Mouse (Mus musculus) cerebellum, adult (tissue): ENCODE measurements around the gene Gm10097.

Experiments used
- ATAC-seq: cut with Nextera tagmentation; 2 replicates; pipeline ENCODE4 v1.9.2; 2017; ENCODE audit warnings: mild to moderate bottlenecking, moderate library complexity, mixed read lengths; ENCODE audit not compliant: insufficient number of reproducible peaks, low FRiP score, low TSS enrichment

The Gm10097 gene

GRCm38 (mm10) chr10:5068676-5069265 is at the start of gene Gm10097:
Gm10097 (plus strand) TSS chr10:5069192.
- peak; percentile 71; the same call in 1 of the 2 replicates for ATAC-seq

DNA sequence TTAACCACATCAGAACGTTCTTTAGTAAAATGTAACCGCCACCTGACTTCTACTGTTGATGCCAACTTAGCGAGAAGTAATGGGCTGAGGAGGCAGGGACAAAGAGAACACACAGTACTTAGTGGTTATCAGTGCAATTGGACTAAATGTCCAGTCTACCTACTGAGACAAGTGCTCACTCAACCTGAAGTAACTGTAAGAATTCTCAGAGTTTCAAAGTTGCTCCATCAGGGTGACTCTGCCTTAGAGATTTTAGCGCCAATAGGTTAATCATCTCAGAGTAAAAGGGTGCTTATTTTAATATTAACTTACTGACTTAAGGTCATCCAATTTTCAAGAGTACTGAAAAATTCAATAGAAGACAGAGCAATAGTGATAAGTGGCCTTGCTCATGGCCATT is 43.1 kb upstream of the Gm10097 start:
- no peak for ATAC-seq

- no peak for ATAC-seq
Measured at GRCm38 (mm10) chr10:5027208-5027607, 41.8 kb upstream of the Gm10097 start.

DNA sequence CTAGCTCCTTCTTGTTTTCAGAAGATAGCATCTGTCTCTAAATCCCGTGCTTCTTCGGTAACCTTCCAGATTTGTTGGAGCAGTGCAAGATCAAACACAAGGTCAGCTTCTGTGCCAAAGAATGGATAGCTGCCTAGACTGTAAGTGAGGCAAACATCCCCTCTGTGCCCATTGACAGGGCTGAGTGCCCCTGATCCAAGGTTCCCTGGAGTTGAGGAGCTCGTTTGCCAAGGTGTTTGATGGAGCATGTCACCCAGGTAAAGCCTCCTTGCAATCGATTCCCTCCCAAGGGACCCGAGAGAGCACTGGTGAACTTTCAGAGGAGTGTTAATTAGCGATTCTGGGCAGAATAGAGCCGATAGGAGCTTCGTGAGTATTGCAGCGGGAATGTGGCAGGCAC is 40.7 kb upstream of the Gm10097 start:
- no peak for ATAC-seq

DNA sequence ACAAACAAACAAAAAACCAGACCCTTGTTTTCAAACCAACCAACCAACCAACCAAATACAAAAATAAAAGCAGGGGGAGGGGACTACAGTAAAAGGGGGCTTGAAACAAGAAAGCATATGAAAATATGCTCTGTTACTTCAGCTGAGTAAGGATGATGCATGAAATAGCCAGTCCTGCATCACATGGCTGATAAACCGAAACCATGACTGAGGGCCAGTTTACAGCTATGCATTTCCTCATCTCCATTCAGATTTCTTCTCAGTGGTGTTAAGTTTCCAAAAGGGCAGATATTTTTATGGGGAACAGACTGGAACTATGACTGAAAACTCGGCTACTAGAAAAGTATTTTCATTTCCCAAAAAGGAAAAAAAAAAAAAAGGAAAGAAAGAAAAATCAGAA is 39.8 kb upstream of the Gm10097 start:
- ATAC-seq, result no peak

DNA sequence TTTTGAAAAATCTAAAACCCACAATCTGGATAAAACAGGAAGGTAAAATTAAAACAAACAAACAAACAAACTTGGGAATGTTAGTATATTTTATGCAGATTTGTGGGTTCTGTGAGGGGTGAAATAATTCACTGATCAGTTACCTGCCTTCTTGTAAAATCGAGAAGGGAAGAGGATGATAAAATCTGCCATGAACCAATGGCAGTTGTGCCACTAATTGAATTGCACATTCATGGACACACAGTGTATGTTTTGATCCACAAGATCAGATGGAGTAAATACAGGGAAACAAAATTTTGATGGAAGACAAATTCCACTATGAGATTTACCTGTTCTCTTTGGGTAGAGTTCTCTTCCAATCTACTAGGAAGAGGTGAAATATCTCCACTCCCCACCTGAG is 39.1 kb upstream of the Gm10097 start:
- ATAC-seq, result no peak

- no peak for ATAC-seq
Measured at GRCm38 (mm10) chr10:5032192-5033048, 36.6 kb upstream of the Gm10097 start.

GRCm38 (mm10) chr10:5041254-5041653 is 27.7 kb upstream of the Gm10097 start:
- no peak for ATAC-seq

- ATAC-seq, result no peak
Measured at GRCm38 (mm10) chr10:5044481-5044880, 24.5 kb upstream of the Gm10097 start.

GRCm38 (mm10) chr10:5045213-5045612 is 23.8 kb upstream of the Gm10097 start:
- no peak for ATAC-seq

GRCm38 (mm10) chr10:5045671-5046070 is 23.3 kb upstream of the Gm10097 start:
- no peak for ATAC-seq

DNA sequence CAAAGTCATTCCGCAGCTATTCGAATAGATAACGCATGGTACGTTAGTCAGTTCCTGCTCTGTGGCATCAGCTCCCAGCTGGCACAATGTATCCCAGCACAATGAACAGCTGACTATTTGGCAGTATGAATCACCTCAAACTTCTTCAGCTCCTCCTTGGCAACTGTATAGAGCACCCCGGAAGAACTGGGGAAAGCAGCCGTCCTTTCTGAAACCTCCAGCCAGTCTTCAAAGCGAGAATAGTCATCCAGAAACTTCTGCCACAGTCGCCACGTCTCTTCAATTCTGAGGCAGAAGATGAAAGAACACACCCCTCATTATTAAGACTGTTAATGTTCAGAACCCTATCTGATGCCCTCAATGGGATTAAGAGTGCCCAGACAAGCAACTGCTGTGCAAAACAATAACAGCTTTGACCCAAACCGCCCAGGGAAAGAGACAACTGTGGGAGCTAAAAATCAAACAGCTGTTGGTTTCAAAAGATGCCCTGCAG is 12.7 kb upstream of the Gm10097 start:
- no peak for ATAC-seq

DNA sequence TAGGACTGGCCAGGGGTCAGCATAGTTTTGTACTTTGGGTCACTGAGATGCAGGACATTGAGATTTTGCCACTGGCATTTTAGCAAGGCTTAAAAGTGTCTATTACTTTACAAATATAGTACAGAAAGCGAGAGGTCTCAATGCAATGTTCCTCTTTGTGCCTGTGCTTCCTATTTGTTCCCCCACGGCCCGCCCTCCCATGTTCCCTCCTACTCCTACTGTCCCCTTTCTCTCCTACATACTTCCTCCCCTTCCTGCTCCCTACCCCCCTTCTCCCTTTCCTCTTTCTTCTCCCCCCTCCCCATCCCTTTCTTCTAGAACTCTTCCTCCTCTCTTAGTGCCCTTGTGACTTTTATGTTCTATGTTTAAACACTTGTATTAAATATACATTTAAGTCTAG is 12.1 kb upstream of the Gm10097 start:
- ATAC-seq, result no peak

DNA sequence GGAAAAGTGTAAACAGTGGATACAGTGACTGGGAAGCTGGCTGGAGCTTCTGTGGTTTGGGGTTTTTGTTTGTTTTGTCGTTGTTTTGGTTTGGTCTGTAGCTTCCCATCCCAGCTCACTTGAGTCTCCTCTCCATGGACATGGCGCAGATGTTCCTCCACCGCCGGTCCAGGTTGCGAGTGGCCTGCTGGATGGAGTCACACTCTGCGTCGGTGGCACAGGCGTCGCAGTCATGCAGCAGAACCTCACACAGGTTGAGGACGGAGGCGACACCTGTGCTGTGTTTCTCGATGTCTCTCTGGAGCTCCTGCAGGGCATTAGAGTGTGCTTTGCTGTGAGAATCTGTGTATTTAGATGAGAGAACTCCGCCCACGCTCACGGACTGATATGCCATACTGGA is 11.3 kb upstream of the Gm10097 start:
- no peak for ATAC-seq

DNA sequence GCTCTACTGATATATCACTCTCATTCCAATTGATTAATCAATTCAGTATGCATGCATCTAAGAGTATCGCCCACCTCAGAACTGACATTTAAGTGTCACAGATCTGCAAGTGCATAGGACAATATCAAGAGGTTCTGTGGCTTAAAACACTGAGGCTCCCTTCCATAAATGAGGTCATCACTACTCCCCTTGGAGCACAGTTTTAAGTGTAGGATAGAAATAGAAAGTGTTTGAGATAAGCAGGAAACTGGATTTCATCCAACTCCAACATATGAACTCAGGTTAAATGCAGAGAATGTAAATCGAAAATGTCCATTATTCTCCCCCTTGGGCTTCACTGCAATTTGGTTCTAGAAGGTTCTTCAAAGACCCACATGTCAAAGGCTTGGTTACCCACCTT is 10.1 kb upstream of the Gm10097 start:
- no peak for ATAC-seq

- ATAC-seq, result no peak
Measured at GRCm38 (mm10) chr10:5059983-5060382, 9.0 kb upstream of the Gm10097 start.

GRCm38 (mm10) chr10:5067113-5067512 is 1.9 kb upstream of the Gm10097 start:
- ATAC-seq, result no peak

DNA sequence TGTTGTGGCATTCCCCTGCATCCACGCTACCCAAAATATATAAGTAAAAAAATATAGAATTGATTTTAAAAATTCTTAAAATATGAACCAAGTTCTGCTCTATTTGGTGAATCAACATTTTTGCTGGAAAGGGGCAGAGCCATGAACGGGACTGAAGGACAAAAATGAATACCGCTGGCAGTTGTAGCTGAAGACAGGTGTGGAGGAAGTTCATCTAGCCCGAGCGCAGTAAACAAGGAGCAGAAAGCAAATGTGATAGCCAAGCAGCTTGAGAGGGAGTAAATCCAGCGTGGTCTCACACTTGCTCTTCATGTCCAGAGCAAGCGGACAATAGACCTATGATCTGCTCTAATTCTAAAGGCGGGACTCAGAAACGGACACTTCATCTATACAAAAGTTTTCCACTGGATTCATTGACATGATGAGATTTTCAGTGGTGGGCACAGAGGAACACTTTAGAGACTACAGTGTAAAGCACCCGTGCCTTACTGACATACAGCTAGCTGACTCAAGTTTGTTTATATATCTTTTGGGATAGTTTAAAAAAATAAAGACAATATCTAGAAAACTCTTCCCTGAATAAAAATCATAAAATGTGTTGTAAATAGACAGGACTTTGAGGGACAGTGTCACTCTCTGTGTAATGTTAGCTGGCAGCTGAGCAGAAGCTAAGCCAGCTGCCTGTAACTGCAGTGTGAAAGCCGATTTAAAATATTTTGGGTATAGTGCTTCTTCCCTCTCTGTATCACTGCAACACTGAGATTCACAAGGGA is 1.4 kb downstream of the Gm10097 start:
- ATAC-seq, result no peak

GRCm38 (mm10) chr10:5070941-5071231 is 1.9 kb downstream of the Gm10097 start:
- ATAC-seq, result no peak

DNA sequence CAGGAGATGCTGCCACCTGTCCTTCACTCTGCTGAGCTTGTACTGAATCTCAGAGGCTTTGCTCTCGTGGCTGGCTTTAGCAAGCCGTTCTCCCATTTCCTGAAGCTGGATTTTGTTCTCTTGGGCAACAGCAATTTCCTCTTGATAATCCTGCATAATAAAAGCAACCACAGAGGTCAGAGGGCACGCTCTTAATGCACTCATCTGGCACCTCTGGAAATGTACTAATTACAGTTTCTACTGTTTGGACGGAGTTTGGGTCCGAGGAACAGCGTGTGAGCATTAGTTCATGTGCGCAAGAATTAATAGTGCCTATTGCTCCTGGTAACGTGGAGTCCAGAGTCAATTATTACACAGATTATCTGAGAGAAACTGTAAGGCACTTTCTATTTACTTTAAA is 3.1 kb downstream of the Gm10097 start:
- ATAC-seq, result no peak

DNA sequence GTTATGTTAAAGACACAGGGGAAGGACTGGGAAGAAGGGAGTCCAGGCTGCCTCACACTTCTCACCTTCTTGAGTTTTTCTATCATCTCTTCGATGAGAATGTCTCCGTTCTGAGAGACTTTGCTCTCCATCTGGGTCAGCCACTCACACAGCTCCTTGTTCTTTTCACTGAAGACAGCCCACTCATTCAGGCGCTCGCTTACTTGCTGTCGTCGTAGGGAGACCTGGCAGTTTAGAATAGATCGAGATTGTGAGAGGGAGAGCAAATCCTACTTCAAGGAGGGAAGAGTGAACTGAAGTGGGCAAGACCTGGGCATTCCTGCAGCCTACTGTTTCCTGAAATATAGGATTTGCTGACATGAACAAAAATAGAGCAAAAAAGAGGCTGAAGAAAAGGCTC is 6.7 kb downstream of the Gm10097 start:
- no peak for ATAC-seq
